Mouse (Mus musculus) left cerebral cortex, adult 9 months (tissue): ENCODE measurements at regions not wholly inside any gene's neighbourhood (a gene's known extent, or its start where the extent isn't known, plus 50 kb on each side); places are given as distances from the start of the nearest gene placed in this dataset.
A peak's percentile ranks its signal among the peaks of the same experiment; 100 is the strongest.
"Not testable (repeated sequence)": the region's sequence is repeated elsewhere in the genome, so short reads cannot be mapped to it uniquely, and the experiment has no call there.

Experiments
- DNase-seq, 2 experiments: peaks; one replicate each; pipeline ENCODE4 v3.0.0; 2022; ENCODE audit warnings: low spot score in 2 of 2

DNA sequence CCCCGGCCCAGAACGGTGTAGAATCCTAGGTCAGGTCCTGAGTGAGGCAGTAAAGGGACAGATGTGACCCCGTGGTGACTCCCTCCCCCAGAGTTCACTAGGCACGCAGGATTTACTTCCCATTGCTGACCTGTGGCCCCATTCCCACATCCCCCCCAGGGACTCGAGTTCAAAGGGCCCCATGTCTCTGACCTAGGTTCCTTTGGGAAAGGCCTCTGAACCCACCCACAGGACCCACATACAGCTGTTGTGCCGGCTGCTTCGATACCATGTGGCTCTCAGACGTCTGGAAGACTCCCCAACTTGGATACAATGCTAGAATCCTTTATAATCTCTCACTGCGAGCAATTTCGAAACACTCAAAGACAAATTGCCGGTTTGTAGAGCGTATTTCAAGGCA lies 151.0 kb upstream of the Sfswap start:
- no peak for DNase-seq

DNA sequence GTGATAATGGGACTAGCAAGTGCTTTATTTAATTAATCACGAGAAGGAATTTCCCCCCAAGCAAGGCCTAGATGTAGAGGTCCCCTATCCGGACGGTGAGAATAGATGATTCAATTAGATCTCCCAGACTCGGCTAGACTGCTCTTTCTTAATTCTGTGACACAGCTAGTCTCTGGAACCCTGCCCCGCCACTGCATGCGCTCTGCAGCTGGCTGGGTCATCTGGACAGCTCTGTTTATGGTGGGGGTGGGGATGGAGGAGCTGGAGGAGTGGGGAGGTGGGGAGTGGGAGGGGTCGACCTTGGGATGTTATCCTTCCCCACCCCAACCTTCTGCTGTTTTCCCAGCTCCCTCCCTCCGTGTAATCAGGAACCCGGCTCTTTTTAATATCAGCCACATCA lies 147.5 kb upstream of the Sfswap start:
- DNase-seq = no peak

DNA sequence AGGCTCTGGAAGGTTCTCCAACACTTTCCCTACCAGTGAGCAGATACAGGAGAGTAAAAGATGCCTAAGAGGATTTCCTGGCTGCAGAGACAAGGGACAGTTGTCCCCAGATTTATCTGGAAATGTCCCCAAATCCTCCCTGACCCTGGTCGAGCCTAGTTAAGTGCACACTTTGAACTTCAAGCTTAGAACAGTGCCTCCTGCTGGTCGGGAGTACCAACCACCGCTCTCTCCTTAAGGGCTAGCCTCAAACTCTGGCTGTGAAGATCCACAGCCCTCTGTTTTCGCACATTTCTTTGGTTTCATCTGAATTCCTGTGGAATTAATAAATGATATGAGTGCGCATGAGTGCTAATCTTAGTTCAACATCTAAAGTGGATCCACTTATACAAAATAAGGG lies 146.1 kb upstream of the Sfswap start:
- no peak for DNase-seq

DNA sequence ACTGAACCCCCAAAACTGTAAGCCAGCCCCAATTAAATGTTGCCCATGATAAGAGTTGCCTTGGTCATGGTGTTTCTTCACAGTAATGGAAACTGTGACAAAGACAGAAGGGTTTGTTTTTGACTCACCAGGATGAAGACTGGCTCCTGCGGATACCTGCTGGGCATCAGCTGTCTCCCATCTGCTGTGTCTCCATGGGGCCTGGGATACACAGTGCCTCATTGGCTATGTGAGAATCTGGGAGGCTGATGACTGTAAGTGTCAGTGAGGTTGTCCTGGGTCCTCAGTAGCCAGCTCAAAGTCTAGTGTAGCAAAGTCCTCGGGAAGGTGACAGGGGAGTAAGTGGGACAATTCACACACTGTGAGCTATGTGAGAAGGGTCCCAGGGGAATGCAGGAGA lies 139.5 kb upstream of the Sfswap start:
- DNase-seq = no peak

DNA sequence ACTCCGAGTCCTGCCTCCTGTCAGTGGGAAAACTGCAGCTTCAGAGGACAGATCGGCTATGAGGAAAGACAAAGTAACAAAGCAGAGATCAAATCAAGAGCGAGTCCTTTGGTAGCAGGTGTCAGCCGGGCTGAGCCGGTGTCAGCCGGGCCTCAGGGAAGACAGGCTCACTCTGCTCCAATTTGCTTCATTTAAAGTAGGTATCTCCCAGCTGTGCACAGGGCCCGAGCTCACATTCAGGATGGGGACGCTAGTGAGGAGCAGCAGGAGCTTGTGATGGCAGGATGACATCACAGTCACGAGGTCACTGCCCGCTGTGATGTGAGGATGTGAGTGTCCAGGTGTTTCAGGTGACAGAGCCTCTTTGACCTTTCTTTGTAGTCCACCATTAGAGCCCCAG lies 137.8 kb upstream of the Sfswap start:
- no peak for DNase-seq

DNA sequence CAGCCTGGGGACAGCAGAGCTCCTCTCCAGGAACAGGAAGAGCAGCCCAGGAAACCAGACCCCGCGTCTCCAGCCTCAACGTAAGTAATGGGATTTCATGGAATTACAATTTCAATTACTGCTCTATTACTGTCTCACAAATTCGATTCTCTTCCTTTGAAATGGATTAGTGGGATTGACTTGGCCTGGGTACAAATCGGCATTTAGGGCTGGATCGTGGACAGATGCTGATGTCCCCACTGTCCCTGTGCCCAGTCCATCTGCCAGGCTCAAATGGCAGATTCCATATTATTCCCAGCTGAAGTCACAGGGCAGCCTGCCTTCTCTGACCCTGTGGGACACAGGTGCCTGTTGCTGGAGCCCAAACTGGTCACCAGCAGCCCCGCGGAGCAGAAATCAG lies 136.0 kb upstream of the Sfswap start:
- no peak for DNase-seq

DNA sequence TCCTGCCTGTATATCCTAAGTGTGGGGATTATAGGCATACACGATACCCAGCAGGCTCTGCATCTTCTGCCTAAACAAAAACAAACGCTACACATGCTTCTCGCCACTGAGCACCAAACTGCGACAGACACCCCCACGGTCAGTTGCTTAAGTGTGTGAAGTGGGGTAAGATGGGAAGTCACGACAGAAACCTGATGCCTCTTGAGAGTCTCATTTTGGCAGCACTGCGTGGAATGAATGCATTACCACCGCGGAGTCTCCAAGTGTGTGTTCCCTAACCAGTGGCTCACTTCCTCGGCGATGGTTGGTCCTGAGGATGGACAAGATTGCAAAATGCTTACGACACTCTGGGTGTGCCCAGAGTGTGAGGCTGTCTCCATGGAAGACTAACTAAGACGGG lies 133.8 kb upstream of the Sfswap start:
- no peak for DNase-seq

DNA sequence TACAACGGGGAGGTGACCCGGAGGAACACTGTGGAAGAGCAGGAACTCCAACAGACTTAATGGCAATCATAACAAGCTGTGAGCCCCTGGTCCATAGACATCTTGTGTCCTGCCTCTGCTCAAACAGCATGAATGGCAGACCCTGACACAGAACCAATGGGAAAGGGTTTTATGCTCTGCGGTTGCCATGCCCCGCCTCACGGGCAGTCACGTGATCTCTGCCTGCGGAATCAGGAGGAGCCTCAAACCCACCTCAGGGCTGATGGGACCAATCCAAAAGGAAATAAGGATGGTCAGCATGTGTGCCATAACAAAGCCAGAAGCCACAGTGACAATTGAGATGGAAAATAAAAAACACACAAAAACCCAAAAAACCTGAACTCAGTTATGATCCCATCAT lies 120.2 kb upstream of the Sfswap start:
- DNase-seq = no peak

DNA sequence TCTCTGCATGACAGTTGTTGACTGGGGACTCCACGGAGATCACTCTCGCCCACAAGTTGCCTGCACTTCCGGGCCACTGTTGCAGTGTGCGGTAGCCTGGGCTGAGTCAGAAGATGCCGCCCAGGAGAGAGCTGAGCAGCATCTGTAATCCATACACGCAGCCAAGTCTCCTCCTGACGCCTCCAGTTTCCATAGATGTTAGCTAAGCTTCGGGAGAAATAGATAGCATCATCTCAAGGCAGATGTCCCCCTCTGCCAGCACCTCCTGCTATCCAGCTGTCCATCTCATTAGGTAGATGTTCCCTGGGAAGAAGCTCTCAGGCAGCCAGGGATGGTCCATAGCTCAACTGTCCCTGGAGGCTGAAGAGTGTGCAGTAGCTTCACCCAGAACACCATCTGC lies 116.0 kb upstream of the Sfswap start:
- DNase-seq = peak; percentile 19 to 46

DNA sequence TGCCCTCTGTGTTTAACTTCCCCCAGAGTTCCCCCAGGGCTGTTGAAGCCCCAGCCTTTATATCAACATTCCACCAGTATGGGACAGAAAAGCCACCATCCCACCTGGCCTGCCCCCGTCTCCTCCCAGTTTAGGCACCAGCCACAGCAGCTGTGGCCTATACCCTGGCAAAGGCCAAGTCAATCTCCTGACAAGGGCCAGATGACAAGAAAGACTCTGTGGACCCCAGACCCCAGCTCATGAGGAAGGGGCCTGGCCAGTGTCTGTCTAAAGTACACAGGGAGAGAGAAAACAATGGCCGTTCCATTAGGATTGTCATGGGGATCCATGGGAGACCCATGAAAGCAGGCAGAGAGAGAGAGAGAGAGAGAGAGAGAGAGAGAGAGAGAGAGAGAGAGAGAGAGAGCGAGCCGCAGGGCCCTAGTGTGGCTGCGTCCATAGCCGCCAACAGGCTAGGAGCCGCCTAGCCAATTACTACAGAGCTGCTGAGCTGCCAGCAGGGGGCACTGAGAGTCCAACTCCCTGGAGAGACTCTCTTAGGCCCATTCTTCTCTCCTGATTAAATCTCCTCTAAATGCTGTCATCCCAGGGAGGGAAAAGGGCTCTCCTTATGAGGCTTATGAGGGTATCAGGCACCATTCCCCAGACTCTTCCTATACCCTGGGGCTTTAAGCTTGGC lies 114.9 kb upstream of the Sfswap start:
- not testable (repeated sequence) for DNase-seq

DNA sequence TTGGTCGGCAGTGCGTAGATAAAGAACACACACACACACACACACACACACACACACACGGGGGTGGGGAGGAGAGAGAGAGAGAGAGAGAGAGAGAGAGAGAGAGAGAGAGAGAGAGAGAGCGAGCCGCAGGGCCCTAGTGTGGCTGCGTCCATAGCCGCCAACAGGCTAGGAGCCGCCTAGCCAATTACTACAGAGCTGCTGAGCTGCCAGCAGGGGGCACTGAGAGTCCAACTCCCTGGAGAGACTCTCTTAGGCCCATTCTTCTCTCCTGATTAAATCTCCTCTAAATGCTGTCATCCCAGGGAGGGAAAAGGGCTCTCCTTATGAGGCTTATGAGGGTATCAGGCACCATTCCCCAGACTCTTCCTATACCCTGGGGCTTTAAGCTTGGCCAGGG lies 114.3 kb upstream of the Sfswap start:
- not testable (repeated sequence) for DNase-seq

DNA sequence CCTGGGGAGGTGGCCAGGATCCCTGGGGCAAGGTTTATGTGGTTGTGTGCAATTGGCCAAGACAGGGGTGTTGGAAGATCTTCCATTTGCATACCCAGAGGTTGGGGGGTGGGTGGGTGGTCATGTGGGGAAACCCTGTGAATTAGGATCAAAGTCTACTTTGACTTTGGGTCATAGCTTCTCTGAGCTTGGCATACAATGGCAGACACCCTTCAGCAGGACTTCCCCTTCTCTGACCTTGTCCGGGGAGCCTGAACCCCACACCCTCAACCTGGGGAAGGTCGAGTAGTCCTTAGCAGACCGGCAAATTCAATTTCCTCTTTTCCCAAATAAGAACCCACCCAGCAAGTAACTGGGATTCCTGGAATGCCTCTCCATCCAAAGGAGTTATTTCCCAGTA lies 113.7 kb upstream of the Sfswap start:
- no peak for DNase-seq

DNA sequence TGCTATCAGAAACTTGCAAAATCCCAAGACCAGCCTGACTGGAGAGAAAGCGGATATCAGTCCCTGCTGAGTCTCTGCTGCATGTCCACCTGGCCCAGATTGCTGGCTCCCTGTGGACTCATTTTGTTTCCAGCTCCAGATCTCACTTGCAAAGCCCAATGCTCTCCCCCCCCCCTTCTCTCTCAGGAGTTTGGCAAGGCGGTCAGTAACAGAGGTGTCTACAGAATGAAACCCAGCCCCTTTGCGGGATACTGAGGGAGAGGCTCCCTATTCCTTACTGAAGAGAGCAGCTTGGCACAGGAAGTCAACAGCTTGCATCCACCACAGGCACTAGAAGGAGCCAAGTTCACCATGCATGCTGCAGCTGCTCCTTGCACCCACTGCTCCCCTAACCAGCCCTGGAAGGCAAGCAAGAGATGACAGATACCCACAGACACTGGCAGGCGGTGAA lies 110.1 kb upstream of the Sfswap start:
- DNase-seq = peak in 1 of 2 experiments; percentile 29

DNA sequence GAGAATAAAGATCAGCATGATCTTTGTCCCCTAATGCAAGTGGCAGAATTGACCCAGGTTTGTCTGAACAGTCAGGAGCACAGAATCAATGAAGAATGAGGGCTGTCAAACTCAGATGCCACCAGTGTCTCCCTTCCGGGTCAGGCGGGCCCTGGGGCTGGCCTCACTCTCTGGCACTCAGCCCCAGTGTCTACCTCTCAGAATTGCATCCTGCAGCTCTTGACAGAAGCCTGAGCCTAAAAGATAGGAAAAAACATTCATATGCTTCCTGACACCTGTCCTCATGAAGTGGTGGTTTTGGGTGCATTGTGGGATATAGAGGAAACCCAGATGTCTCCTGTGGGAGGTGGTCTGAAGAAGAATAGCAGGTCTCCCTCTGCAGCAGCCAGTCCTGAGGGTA lies 107.9 kb upstream of the Sfswap start:
- DNase-seq = no peak

DNA sequence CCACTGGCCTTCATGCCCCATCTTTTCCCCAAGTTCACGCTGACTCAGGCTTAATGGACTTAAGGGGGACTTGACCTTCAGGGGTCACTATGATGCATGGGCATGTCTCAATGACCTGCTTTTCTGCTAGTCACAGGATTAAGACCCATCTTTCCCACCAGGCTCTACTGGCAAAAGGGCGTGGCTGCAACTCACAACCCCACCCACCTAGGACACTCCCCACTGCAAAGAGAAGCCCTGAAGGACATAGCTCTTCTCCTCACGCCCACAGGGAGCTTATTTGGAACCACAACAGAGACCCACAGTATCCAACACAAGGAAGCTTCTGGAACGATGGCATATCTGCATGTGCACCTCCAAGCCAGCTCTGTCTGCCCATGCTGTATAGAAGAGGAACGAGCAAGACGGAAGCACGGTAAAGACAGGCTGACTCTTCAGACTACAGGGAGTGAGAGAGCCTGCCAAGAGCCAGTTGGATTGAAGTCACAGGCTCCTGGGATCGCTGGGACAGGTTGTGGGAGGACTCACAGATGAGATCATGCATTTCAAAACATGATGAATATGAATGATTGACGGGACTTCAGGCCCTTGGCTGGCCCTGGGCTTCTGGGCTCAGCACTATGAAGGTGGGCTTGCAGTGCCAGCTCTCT lies 107.3 kb upstream of the Sfswap start:
- peak in 1 of 2 experiments; percentile 34 for DNase-seq

DNA sequence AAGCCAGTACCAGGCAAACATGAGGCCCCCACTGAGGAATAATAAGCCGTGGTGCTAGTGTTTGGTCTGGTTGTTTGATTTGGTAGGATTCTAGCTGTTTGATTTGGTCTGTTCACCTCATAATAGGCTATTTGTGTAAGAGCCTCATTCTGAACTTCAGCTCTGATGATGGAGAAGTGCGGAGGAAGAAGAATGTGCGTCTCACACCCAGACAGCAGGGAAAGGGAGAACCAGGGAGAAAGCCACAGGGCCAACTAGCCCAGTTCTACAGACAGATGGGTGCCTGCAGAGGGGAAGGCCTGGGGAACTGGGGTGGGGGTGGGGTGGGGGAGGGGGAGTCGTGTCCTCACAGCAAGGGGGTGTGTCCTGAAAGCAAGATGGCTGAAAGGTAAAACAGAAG lies 106.6 kb upstream of the Sfswap start:
- DNase-seq = no peak

DNA sequence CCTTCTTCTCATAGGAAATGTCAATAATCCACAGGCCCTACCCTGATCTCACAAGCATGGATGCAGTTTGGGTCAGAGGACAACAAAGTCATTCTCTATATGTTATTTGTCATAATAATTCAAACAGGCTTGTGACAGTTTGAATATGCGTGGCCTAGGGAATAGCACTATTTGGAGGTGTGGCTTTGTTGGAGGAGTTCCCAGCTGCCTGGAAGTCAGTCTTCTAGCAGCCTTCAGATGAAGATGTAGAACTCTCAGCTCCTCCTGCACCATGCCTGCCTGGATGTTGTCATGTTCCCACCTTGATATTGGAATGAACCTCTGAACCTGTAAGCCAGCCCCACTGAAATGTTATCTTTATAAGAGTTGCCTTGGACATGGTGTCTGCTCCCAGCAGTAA lies 103.7 kb upstream of the Sfswap start:
- DNase-seq = no peak

DNA sequence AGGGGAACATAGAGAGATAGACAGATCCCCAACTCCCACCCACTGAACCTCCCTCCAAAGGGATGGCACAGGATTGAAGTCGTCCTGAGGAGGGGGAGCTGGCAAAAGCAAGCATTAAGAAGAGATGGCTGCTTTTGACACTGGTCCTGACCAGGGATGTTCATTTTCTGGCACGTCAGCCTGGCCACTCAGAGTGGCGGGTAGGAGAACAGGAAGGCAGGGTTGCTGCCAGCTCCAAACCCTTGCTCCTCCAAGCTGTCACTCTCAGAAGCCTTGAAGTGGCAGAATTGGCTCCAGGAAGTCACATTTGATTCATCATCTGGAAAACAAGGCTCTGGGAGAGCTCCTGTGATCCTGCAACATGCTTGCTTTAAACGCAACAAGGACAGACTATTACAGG lies 94.8 kb upstream of the Sfswap start:
- no peak for DNase-seq

DNA sequence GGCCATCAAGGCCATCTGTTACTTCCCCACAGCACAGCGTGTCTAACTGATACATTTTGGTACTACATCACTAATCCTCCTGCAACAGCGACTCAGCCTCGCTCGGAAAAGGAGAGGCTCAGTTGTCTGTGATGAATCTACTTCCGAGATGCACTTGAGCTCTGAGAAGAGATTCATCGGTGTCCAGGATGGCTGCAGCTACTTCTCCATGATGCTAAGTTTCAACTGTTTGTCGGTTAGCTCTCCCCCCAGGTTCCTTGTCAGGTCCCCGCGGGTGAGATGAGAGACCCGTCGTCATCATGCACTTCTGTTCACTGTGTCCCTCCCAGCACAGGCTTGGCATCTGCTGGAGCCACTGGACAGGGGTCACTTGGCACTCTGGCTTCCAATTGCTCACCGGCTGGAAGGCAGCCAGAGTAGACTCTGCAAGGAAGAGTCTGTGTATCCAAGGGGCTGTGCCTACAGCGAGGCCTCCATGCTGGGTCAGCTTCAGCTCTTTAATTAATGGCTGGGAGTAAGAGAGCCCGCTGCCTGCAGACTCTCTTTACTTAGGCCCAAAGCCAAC lies 91.5 kb upstream of the Sfswap start:
- DNase-seq = no peak

DNA sequence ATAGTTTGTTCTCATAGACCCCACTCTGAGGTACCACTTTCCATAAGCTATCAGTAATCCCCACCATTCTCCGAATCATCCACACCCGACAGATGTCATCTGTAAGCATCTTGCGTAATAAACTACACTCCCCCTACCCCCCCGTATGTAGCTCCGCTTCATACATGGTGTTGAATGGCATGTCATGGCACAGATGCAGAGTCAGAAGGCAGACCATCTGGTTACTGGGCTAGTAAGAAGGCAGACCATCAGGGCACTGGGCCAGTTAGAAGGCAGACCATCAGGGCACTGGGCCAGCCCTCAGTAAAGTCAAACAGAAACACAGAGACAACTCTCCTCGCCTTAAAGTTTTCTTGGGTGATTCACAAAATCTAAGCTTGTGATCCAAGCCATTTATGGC lies 88.9 kb upstream of the Sfswap start:
- DNase-seq = no peak

DNA sequence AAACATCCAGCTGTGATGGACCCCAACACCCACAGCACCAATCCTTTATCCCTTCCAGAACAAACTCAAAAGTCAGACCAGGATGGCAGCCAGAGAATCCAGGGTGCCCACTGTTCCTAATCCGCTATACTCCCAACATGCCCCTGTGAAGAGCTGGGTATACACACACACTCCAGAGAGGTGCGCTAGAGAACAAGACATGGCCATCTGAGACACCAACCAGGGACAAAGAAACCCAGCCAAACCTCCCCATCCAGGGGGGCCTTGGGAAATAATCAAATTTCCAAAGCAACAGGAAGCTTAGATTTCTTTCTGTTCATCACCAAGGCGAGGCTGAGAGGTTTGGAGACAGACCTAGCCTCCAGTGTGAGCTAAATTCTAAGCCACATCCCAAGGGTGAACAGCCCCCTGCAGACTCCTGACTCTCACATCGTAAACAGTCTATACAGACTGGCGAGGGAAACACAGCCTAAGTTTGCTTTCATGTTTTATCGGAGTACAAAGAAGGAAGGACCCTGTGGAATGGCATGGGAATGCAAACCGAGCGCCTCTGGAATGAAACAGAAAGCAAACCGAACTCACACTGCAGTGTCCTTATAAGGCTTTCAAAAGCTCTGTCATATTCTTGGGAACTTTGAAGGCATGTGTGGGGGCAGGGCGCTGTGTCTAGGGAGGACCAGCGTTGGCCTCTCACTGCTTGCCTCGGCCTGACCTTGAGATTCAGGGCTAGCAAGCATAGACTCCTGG lies 85.9 kb upstream of the Sfswap start:
- DNase-seq = no peak

DNA sequence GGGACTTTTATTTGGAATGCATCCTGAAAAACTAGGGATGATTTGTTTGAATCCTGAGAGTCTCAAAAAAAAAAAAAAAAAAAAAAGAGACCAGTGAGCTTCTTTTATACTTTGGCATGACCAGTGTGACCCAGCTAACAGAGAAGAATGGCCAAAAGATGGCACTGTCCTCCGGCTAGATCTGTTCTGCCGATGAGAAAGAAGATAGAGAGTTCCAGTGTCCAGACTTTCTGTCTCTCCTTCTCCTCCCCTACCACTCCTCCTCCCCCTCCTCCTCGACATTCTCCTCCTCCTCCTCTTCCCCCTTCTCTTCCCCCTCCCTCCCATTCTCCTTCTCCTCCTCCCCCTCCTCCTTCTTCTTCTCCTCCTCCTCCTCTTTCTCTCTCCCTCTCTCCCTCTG lies 84.6 kb upstream of the Sfswap start:
- peak in 1 of 2 experiments; percentile 33 for DNase-seq

DNA sequence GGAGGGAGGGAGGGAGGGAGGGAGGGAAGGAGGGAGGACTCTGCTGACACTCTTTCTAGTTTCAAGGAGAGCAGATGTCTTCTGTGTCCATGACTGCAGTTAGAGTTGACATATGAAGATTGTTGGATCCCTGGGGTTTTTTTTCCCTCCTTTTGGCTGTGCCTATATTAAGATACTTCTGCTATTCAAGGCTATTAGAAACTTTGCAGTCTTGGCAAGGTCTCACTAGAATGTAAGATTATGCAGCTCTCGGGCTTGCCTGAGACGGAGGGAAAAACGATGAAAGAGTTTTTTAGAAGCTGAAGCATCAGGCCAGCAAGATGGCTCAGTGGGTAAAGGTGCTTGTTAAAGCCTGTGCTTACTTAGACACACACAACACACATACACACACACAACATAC lies 83.5 kb upstream of the Sfswap start:
- DNase-seq = no peak
